Mouse (Mus musculus) bone marrow, adult 2 months (tissue): ENCODE results near the gene Smoc1.

Experiments used
- CTCF ChIP-seq: fragments of 200-500 bp; IDR thresholded peaks from 2 replicates; pipeline ENCODE4 v1.5.1; 2011; ENCODE audit warnings: low read length, control low read depth; ENCODE audit not compliant: control insufficient read depth, insufficient read depth
- POLR2A ChIP-seq: fragments of 200-500 bp; IDR thresholded peaks from 2 replicates; pipeline ENCODE4 v1.6.1; 2011; ENCODE audit warnings: low read depth, mild to moderate bottlenecking, control low read depth, low read length, borderline replicate concordance; ENCODE audit not compliant: control insufficient read depth

DNA sequence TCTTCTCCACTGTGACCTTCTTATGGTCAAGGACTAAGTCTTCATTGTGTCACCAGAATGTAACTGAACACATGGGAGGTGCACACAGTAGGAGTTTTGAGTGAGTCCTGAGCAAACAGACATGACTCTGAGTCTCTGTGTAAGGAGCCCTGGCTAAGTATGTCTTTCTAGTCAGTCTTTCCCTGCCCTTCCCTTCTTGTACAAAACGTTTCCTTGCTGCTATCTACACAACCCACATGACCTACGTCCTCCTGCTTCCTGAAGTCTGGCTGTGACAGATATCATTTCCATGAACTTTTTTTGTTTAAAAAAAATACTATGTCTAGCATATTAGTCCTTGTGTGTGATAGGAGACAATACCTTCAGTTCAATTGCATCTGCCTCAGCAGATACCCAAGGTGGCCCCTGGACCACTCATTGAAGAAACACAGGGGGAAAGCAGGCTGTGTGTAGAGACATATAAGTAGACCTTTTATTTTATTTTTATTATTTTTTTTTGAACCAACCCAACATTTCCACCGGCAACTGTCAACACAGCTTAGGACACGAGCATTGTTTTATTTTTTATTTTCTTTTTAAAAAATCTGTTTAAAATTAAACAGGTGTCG is 171.0 kb downstream of the Smoc1 start:
- TF ChIP-seq CTCF (no peak), POLR2A (no peak)
